Mouse (Mus musculus) stomach, postnatal 0 days (tissue): ENCODE results near the gene Mgll. TPM values are rescaled to one million over a fixed set of nuclear protein-coding genes. Genes with fewer than 3 reads are reported as not detected.
A peak's percentile ranks its signal among the peaks of the same experiment; 100 is the strongest.

ENCODE experiments used
- ATAC-seq: fragments of 200-750 bp; cut with Nextera tagmentation; 2 replicates; pipeline ENCODE4 v1.8.0; 2017; ENCODE audit not compliant: low FRiP score, low TSS enrichment
- DNase-seq: peaks from one replicate; pipeline ENCODE4 v3.0.0-alpha.2; 2016; ENCODE audit warnings: low spot score
- H3K27ac ChIP-seq: fragments of 300-500 bp; sonication (generic); replicated peaks from 2 replicates; pipeline ENCODE4 v1.5.1; 2014; ENCODE audit warnings: mild to moderate bottlenecking, control low read depth
- H3K27me3 ChIP-seq: fragments of 300-500 bp; sonication (generic); 2 replicates; pipeline ENCODE4 v1.6.1; 2014; ENCODE audit warnings: low read length; ENCODE audit not compliant: control insufficient read depth, insufficient read depth
- H3K36me3 ChIP-seq: fragments of 300-500 bp; sonication (generic); 2 replicates; pipeline ENCODE4 v1.6.1; 2014; ENCODE audit warnings: low read length, mixed read lengths; ENCODE audit not compliant: control insufficient read depth, insufficient read depth
- H3K4me1 ChIP-seq: fragments of 300-500 bp; sonication (generic); replicated peaks from 2 replicates; pipeline ENCODE4 v1.6.1; 2014; ENCODE audit warnings: antibody characterized with exemption; ENCODE audit not compliant: control insufficient read depth, insufficient read depth
- H3K4me2 ChIP-seq: fragments of 300-500 bp; sonication (generic); replicated peaks from 2 replicates; pipeline ENCODE4 v1.6.1; 2014; ENCODE audit warnings: low read depth, mild to moderate bottlenecking, control low read depth, moderate library complexity
- H3K4me3 ChIP-seq: fragments of 300-500 bp; sonication (generic); 2 replicates; pipeline ENCODE4 v1.5.1; 2014; ENCODE audit warnings: low read depth, low read length, control low read depth
- H3K9ac ChIP-seq: fragments of 300-500 bp; sonication (generic); 2 replicates; pipeline ENCODE4 v1.6.1; 2014; ENCODE audit warnings: mild to moderate bottlenecking, low read length, control low read depth, mixed read lengths
- H3K9me3 ChIP-seq: fragments of 300-500 bp; sonication (generic); 2 replicates; pipeline ENCODE4 v1.6.1; 2016; ENCODE audit warnings: low read length; ENCODE audit not compliant: control insufficient read depth
- CTCF ChIP-seq: IDR thresholded peaks from 2 replicates; pipeline ENCODE4 v1.5.1; 2016; ENCODE audit warnings: antibody characterized with exemption, low read depth, mild to moderate bottlenecking, moderate library complexity
- EP300 ChIP-seq: optimal IDR thresholded peaks from 2 replicates; pipeline ENCODE3; 2016; ENCODE audit warnings: antibody characterized with exemption
- WGBS: fragments of 180-500 bp; shearing (Covaris S2); extraction: QIAGEN DNeasy Blood & Tissue Kit; methylation state at CpG from one replicate; pipeline ENCODE4 v1.1.7; 2014; 5-methylcytosine and 5-hydroxymethylcytosine counted together
- polyA plus RNA-seq: library from polyadenylated mRNA; unstranded; fragments of >200 nt; fragmentation: Nextera tagmentation; extraction: Ambion mirVana; gene quantifications from 2 replicates; pipeline ENCODE4 v1.2.1, GENCODE M21; 2015

The Mgll gene
- polyA plus RNA-seq, 1 experiment from 2014 or later = 117 TPM

DNA sequence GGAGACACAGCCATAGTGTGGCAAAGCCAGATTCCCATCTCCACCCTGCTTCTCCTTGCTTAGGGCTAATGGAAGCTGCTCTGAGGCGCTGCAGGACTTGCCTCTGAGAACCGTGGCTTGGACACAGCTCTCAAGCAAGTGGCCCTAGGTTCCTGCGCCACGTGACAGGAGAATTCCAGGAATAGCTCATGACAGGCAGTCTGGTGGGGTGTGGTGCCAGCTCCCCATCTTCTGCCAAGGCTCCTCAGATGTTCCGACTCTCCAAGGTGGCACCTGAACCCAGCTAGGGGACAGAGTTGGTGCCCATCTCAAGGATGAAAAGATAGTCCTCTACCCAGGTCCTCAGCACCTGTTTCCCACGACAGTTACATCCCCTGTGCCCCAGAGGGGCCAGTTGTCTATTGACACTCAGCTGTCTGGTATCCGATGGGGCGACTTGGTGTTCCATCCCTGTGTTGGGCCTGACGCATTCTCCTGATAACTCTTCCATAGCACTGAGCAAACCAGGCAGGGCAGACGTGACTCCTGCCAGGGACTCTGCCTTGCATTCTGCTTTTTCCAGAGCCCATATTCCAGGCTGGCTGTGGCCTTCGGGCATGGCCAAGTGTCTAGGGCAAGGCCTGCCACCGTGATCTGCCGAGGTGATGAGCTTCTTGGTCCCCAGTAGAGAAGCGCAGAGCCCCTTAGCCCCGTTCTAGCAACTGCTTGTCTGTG, 62.7 kb downstream of the Mgll start:
- no peak overlapping the region for H3K4me3 ChIP-seq
- peaks cover under 1% of the 10 kb centered on the region; the same call in 1 of the 2 replicates for H3K36me3 ChIP-seq
- no peak for ATAC-seq
- peak overlapping the region; percentile 96 for H3K27ac ChIP-seq
- H3K27me3 ChIP-seq = no peaks in the 10 kb centered on the region
- WGBS = 60% methylated on average over 15 of the region's 15 CpGs
- no peaks in the 10 kb centered on the region for H3K9me3 ChIP-seq
- H3K4me2 ChIP-seq = no peak overlapping the region
- TF ChIP-seq CTCF (no peak), EP300 (peak; percentile 26)
- peak overlapping the region; percentile 38; the same call in 1 of the 2 replicates for H3K9ac ChIP-seq
- no peak for DNase-seq
- peaks cover 6% of the 10 kb centered on the region for H3K4me1 ChIP-seq

DNA sequence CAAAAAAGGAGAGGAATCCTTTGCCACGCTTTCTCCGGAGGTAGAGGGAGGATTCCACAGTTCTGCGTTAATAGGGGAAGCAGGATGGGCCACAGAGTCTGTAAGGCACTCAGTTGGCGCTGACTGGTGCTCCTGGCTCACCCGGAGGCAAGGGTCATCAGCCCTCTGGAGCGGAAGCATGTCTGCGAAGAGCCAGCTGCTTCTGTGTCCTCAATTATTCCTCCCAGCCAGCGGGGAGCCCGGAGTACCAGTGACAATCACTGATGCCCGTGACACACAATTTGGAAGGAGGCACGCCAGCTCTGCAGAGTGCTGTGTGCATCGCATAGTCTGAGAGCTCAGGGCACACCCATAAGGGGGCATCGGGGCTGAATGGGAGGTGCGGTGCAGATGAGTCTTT, 63.3 kb downstream of the Mgll start:
- no peaks in the 10 kb centered on the region for H3K27me3 ChIP-seq
- 43% methylated on average over 14 of the region's 14 CpGs for WGBS
- no peak overlapping the region for H3K4me3 ChIP-seq
- H3K4me2 ChIP-seq = no peak overlapping the region
- peak overlapping the region; percentile 96 for H3K27ac ChIP-seq
- peaks cover 8% of the 10 kb centered on the region for H3K4me1 ChIP-seq
- ATAC-seq (peak; percentile 39; the same call in 1 of the 2 replicates), DNase-seq (no peak)
- no peaks in the 10 kb centered on the region for H3K36me3 ChIP-seq
- no peak for TF ChIP-seq CTCF
- TF ChIP-seq EP300 = no peak
- H3K9ac ChIP-seq = peak overlapping the region; percentile 18; the same call in 1 of the 2 replicates
- H3K9me3 ChIP-seq = no peaks in the 10 kb centered on the region

DNA sequence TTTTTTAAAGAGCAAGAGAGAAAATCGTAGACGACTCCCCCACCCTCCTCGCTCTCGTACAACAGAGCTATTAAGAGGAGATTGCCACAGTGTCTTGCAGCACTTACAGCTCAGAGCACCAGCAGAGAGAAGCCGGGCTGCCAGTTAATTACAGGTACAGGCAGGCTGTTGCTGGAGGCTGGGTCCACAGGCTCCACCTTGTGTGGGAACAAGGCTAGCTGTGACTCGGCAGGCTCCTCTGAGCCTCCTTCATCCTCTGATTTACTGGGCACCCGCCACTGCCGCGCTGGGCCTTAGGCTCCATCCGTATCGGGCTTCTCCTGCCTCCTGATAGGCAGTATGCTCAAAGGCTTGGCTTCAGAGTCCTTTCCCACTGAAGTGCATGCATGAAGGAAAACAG, 64.0 kb downstream of the Mgll start:
- Histone ChIP-seq H3K9me3 (no peaks in the 10 kb centered on the region), H3K36me3 (no peaks in the 10 kb centered on the region), H3K27me3 (no peaks in the 10 kb centered on the region), H3K4me1 (peaks cover 8% of the 10 kb centered on the region), H3K4me3 (no peak overlapping the region), H3K27ac (peak overlapping the region; percentile 96), H3K4me2 (no peak overlapping the region), H3K9ac (no peak overlapping the region)
- no peak for ATAC-seq
- WGBS = 57% methylated on average over 11 of the region's 11 CpGs
- TF ChIP-seq CTCF (peak; percentile 29; the same call in 1 of the 2 replicates), EP300 (no peak)
- no peak for DNase-seq

DNA sequence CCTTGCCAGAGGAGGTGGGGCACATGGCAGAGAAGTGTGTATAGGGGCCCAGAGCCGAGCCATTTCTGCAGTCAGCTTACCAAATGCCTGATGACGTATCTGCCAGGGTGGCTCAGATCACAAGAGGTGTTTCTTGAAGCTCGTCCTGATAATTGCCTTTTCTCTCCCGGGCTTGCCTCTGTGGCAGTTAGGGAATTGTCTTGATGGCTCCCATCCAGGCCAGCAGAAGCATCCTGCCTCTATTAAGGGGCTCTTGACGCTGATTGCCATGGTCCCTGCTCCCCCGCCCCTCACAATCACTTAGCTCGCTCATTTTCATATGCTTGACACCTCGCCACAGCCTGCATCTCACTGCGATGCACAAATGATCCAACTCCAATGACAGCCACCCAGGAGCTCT, 67.1 kb downstream of the Mgll start:
- no peak overlapping the region for H3K4me2 ChIP-seq
- DNase-seq (no peak), ATAC-seq (no peak)
- TF ChIP-seq EP300 (no peak), CTCF (no peak)
- no peaks in the 10 kb centered on the region for H3K27me3 ChIP-seq
- H3K4me3 ChIP-seq = no peak overlapping the region
- H3K9ac ChIP-seq = no peak overlapping the region
- peak overlapping the region; percentile 18; the same call in 1 of the 2 replicates for H3K27ac ChIP-seq
- H3K9me3 ChIP-seq = no peaks in the 10 kb centered on the region
- 52% methylated on average over 9 of the region's 9 CpGs for WGBS
- H3K4me1 ChIP-seq = peaks cover 3% of the 10 kb centered on the region; the same call in 1 of the 2 replicates
- no peaks in the 10 kb centered on the region for H3K36me3 ChIP-seq

DNA sequence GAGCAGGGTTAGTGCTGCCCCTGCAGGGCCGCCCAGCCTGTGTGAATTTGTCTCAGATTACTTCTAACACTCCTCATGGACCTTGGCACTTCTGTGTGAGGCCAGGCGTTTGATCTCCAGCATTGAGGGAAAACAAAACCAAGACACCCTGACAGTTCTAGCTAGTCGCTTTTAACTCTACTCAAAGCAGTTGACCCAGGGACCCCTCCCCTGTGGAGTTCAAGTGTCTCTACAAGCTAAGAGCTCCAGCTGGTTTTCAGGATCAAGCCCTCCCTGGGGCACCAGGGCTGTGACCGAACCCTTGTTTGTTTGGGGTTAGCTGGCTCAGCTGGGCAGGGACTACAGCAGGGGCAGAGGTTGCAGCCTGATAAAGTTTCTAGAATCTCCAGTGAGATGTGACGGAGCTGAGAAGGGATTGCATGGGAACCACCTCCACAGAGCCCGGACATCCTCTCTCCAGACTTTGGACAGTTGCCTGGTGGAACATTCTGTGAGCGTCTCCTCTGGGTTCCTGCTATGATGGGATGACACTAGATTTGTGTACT, 68.0 kb downstream of the Mgll start:
- ATAC-seq = peak; percentile 31; the same call in 1 of the 2 replicates
- peaks cover 3% of the 10 kb centered on the region; the same call in 1 of the 2 replicates for H3K4me1 ChIP-seq
- no peaks in the 10 kb centered on the region for H3K36me3 ChIP-seq
- no peak overlapping the region for H3K9ac ChIP-seq
- peak overlapping the region; percentile 73 for H3K27ac ChIP-seq
- H3K4me2 ChIP-seq = no peak overlapping the region
- no peaks in the 10 kb centered on the region for H3K9me3 ChIP-seq
- TF ChIP-seq CTCF (peak; percentile 14; the same call in 1 of the 2 replicates), EP300 (no peak)
- H3K27me3 ChIP-seq = no peaks in the 10 kb centered on the region
- 30% methylated on average over 7 of the region's 7 CpGs for WGBS
- no peak overlapping the region for H3K4me3 ChIP-seq
- DNase-seq = no peak

DNA sequence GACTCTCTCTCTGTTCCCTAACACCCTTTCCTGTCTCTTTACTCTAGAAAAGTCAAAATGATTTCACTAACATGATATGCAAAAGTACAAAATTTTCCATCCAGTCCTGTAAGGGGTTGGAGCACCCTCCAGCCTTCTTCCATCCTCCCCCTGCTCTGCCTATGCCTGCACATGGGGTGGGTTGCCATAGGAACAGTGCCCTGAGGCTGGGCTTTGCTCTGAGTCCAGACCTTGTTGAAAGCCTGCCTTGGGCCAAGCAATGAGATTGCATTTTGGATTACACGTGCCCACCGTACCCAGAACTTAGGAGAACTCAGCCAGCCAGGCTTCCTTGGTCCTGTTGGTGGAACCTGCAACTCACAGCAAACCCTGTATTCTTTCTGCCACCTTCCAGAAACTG, 69.0 kb downstream of the Mgll start:
- Histone ChIP-seq H3K4me3 (no peak overlapping the region), H3K4me2 (no peak overlapping the region), H3K9ac (no peak overlapping the region), H3K36me3 (no peaks in the 10 kb centered on the region), H3K4me1 (peaks cover 3% of the 10 kb centered on the region; the same call in 1 of the 2 replicates), H3K9me3 (no peaks in the 10 kb centered on the region), H3K27ac (peak overlapping the region; percentile 73), H3K27me3 (no peaks in the 10 kb centered on the region)
- 44% methylated on average over 2 of the region's 2 CpGs for WGBS
- TF ChIP-seq CTCF (no peak), EP300 (no peak)
- ATAC-seq = no peak; the same call in 1 of the 2 replicates
- no peak for DNase-seq
